Mouse (Mus musculus) natural killer cell, adult 2 months (primary cell): ENCODE measurements around the gene 3110040M04Rik.
A peak's percentile ranks its signal among the peaks of the same experiment; 100 is the strongest.
"Not testable (repeated sequence)": the region's sequence is repeated elsewhere in the genome, so short reads cannot be mapped to it uniquely, and the experiment has no call there.

Experiments used
- DNase-seq, 2 experiments: peaks; one replicate each; pipeline ENCODE4 v3.0.0; 2022; ENCODE audit warnings: low spot score in 2 of 2

3110040M04Rik gene

DNA sequence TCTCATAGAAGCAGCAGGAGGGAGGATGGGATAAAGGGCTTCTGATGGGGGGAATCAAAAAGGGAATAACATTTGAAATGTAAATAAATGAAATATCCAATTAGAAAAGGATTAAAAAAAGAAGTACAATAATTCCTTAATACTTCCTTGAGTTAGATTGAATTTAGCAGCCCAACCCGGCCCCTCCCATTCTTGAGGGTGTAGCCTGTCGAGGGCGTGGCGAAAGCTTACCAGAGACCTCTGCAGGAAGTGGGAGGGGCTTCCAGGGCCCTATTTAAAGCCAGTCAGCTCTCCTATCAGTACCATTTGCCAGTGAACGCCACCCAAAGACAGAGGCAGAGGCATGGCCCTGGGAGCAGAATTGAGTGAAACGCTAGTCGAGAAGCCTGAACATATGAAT is 11.8 kb upstream of the 3110040M04Rik start, which contains the start of gene Gm8947:
Gene Gm8947 (plus strand): TSS at position 302 of the 400 bp plus-strand sequence.
- DNase-seq, result not testable (repeated sequence)

DNA sequence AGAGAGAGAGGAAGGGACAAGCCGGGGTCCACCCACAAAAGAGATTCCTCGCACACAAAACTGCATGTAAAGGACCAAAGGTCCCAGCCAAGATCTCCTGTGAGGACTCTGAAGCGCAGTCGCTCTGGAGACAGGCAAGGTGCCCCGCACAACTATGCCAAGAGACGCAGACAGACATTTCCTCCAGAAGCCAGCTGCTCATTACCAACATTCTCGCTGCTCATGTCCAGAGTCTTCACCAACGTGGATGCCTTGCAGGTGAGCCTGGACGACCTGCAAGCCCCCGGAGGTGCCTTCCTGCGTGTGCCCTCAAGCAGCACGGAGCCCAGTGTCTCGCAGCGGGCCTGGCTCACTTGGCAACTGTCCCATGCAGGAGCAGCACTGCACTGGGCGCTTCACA is 11.2 kb upstream of the 3110040M04Rik start:
- DNase-seq, result not testable (repeated sequence)

DNA sequence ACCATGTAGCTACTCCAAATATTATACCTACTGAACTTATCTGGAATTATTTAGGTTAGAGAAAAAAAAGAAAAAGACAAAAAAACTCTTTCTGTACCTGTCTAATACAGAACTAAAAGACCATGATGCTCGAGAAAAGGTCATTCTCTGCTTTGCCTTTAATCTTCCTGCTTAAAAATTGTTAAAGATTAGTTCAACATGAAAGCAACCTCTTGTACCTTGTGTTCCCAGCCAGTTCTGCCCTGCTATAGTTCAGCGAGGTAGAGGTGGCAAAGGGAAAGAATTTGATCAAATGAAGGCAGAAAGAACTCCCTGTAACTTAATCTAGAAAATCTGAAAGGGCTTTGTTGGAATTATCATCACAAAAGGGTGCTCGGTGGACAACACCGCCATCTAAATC is 7.9 kb upstream of the 3110040M04Rik start:
- DNase-seq, result not testable (repeated sequence)

DNA sequence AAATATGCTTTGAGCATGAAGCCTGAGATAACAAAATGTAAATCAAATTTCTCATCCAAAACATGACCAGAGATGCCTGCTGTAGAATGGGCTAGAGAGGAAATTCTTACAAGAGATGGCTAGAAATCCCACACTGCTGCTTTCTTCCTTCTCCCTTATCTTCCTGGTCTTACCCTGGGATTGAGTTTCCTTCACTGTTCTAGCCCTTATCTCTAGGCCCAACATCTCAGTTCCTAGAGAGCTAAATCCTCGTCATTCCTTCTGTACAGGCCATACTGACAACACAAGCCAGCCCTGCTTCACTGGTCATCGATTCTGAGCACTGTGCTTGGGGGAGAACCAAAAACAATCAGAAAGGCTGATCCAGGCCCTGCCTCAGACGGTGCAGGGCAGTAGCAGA is 7.2 kb upstream of the 3110040M04Rik start:
- not testable (repeated sequence) for DNase-seq

DNA sequence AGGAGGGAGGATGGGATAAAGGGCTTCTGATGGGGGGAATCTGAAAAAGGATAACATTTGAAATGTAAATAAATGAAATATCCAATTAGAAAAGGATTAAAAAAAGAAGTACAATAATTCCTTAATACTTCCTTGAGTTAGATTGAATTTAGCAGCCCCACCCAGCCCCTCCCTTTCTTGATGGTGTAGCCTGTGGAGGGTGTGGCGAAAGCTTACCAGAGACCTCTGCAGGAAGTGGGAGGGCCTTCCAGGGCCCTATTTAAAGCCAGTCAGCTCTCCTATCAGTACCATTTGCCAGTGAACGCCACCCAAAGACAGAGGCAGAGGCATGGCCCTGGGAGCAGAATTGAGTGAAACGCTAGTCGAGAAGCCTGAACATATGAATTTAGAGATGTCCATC is 5.8 kb upstream of the 3110040M04Rik start, which contains the start of gene Gm47995:
Gene Gm47995 (plus strand): TSS at position 329 of the 400 bp plus-strand sequence.
- not testable (repeated sequence) for DNase-seq

DNA sequence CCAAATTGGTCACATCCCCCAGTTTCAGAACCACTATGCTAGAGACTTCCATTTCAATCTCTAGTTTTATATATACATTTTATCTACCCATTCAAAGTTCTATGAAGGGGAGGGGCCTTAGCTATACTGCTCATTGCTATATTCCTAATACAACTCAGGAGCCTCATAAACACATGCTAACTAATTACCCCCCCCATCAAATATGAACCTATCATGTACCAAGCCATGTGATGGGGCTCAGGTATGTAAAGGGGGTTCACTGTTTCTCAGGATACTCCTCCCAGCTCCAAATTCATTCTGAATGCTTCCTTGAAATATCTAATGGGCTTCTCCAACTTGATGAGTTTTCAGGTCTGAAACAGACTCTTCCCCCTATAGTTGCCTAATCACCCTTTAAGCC is 3.3 kb upstream of the 3110040M04Rik start:
- not testable (repeated sequence) for DNase-seq

DNA sequence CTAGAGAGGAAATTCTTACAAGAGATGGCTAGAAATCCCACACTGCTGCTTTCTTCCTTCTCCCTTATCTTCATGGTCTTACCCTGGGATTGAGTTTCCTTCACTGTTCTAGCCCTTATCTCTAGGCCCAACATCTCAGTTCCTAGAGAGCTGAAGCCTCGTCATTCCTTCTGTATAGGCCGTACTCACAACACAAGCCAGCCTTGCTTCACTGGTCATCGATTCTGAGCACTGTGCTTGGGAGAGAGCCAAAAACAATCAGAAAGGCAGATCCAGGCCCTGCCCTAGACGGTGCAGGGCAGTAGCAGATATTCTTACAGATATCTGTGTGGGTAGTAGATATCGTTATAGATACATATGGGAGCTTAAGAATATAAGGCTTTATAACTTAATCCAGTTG is 1.1 kb upstream of the 3110040M04Rik start:
- DNase-seq, result not testable (repeated sequence)

DNA sequence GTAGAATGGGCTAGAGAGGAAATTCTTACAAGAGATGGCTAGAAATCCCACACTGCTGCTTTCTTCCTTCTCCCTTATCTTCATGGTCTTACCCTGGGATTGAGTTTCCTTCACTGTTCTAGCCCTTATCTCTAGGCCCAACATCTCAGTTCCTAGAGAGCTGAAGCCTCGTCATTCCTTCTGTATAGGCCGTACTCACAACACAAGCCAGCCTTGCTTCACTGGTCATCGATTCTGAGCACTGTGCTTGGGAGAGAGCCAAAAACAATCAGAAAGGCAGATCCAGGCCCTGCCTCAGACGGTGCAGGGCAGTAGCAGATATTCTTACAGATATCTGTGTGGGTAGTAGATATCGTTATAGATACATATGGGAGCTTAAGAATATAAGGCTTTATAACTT is 4.6 kb downstream of the 3110040M04Rik start:
- not testable (repeated sequence) for DNase-seq

DNA sequence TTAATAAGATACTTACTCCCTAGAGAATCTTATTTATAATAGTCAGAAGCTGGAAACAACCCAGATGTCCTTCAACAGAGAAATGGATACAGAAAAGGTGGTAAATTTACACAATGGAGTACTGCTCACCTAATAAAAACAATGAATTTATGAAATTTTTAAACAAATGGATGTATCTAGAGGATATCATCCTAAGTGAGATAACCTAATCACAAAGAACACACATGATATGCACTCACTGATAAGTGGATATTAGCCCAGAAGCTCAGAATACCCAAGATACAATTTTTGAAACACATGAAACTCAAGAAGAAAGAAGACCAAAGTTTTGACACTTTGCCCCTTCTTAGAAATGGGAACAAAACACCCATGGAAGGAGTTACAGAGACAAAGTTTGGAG is 5.0 kb downstream of the 3110040M04Rik start:
- DNase-seq, result not testable (repeated sequence)

DNA sequence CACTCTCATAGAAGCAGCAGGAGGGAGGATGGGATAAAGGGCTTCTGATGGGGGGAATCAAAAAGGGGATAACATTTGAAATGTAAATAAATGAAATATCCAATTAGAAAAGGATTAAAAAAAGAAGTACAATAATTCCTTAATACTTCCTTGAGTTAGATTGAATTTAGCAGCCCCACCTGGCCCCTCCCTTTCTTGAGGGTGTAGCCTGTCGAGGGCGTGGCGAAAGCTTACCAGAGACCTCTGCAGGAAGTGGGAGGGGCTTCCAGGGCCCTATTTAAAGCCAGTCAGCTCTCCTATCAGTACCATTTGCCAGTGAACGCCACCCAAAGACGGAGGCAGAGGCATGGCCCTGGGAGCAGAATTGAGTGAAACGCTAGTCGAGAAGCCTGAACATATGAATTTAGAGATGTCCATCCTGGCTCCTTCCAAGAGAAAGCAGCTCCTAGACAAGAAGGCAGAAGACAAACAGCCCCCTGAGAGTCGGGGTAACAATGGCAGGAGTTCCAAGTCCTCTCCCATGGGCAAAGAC is 6.0 kb downstream of the 3110040M04Rik start, which contains the start of gene Gm47996:
Gene Gm47996 (plus strand): TSS at position 308 of the 532 bp plus-strand sequence.
- peak; percentile 13 to 24 for DNase-seq

DNA sequence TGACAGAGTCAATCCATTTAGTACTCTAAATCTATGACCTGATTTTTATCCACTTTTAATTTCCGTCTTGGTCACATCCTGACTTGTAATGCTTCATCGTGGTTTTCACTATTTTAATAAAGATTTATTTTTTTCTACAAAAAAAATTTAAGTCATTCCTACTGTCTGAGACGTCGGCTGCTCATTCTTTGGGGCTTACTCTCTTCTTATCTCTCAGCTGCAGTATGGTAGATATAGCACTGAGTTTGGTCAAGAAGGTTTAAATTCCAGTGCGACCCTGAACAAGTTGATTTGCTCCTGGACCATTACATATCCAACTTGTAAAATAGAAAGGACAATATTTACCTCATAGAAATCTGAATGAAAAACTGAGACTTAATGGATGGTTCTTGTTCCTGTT is 7.7 kb downstream of the 3110040M04Rik start:
- DNase-seq, result not testable (repeated sequence)

DNA sequence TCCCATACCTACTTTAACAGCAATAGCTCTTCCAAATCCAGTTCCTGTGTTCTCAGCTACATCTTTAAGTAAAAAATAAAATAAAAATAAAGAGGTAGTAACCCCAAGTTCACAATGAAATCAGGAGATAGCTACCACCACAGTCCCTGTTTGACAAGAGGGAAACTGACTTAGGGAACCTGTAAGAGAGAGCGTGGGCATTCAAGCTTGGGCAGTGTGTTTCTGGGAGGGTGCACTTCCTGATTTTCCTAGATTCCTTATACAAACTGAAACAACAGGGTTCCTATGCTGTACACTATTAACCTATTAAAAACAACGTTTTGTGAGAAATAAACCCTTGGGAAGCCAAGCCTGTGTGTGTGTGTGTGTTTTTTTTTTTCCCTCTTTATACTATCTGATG is 10.9 kb downstream of the 3110040M04Rik start:
- DNase-seq, result no peak

DNA sequence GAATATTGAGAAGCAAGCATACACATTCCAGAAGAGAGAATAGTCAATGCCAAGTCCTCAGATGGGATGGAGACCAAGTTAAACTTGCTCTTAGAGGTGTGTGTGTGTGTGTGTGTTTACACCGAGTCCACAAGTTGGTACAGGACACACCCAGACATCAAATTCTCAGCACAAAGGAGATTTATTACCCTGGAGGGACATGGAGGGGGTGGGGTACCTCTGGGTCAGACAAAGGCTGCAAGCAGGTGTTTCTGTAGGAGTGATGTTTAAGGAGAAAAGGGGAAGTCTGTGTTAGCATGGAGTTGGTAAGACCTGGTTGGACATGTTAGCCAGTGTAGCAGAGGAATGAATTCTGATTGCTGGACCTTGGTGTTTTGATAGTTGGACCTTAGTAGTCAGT is 12.1 kb downstream of the 3110040M04Rik start:
- DNase-seq, result no peak

DNA sequence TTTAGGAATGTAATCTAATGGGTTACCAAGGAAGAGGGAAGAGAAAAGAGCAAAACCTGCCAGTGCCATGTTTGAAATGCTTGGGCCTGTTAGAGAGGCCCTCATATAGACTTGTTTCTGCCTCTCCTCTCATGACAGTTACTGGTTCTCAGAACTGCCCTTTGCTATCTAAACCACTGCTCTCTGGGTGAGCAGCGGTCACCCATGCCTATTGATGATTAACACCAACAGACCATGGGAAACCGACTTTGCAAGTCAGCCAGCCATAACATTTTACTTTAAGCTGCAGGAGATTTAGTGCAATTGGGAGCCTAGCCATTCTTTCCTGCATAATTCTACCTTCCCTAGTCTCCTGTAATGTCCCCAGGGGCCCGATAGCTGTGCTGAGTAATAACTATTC is 12.5 kb downstream of the 3110040M04Rik start:
- no peak for DNase-seq

DNA sequence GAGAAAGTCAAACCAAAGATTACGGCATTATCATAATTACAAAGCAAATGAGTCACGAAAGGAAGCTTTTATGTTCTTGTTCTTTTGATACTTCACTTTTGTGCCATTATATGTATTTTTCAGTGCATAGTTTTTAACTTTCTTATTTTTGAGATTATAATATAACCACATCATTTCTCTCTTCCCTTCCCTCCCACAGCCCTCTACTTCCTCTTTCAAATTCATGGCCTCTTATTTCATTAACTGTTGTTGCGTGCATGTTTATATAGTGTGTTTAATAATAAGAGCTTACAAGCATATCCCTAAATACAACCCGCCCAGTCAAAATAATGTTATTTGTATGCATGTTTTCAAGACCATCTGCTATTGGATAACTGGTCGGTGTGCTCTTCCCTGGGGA is 15.1 kb downstream of the 3110040M04Rik start:
- DNase-seq, result no peak

DNA sequence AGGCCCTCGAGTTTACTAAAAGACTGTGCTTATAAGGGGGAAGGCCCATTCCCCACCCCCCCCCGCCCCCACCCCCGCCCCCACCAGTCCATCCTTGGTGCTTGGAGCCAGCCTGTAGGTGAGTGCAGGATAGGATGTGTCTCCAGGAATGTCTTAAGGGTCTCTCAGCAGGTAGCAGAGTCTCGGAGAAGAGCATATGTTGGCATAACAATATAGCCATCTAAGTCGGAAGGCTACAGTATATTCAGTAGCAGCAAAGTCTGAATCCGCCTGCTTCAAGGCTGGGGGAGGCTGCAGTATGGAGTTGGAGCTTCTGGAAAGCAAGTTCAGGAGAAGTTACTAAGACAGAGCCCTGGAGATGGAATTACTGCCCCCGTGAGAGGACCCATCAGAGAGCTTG is 16.2 kb downstream of the 3110040M04Rik start:
- DNase-seq, result no peak

DNA sequence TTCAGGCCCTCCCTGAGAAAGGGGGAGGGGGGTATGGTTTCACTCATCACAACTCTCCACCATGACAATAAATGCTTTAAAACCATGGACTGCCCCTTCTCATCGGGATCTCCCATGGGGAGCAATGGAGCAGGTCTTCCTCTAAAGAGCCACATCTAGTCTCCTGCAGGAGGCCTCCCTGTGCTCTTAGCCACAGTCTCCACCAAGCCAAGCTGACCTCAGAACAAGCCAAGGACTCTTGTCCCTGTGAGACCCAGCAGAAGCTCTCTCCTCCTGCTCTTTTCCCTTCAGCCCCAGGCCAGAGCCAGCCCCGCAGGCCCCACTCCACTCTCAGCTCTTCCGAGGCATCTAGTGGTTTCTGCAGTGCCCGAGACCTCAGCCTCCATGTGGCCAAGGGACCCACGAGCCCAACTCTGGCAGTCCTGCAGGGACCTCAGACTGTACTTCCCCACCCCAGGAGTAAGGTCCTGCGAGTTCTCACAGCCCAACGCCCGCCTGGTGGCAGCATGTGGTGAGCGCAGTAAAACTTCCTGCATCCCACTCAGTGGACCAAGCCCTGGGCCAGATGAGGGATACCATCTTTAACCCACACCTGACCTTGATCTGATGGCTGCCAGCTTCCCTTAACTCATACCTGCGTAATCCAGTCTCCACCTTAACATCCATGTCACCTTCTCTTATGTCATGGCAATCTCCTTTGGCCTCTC is 18.8 kb downstream of the 3110040M04Rik start:
- no peak for DNase-seq

DNA sequence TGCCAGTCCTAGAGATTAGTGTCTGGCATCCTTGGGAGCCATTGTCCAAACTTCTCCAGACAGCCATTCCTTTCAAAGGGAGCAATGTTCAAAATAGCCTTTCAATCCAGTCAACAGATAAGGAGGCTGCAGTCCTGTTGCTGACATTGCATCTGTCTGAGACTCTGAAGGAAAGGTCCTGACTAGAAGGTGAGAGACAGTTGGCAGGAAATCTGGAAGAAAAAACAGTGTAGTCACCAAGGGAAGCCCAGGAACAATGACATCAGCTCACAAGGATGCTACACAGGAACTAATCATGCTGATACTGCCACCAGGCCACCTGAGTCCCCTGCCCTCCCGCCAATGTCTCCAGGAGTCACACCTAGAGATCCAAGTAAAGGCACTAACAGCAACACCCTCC is 19.5 kb downstream of the 3110040M04Rik start:
- no peak for DNase-seq

DNA sequence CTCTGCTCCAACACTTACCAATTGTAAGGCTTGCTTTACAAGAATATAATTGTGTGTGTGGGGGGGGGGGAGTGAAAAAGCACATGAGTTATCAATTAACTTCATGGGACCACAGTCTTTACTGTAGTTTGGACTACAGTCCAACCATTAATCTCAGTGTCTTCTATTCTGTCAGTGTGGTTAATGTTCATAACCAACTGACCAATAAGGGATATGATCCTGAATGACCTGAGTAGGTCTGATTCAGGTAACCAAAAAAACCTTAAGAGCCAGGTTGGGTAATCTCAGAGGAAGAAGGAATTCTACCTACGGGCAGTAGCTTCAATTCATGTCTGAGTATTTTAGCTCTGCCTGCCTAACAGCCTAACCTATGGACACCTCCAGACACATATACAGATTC is 20.6 kb downstream of the 3110040M04Rik start:
- no peak for DNase-seq

DNA sequence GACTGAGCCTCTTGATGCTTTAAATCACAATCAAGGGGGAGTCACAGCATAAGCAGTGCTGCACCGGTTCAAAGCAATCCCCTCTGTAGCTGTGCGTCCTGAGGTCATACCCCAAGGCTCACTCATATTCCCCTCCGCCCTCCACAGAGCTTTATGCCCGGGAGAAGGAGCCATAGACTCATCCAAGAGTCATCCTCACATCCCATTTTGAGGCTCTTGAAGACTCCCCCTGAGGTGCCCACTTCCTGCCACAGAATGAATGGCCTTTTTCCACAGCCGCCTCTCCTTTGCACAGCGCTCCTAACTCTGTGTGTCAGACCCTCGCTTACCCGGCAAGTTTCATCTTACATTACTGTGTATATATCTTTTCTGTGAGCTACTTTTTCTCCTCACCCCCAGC is 23.6 kb downstream of the 3110040M04Rik start:
- no peak for DNase-seq

DNA sequence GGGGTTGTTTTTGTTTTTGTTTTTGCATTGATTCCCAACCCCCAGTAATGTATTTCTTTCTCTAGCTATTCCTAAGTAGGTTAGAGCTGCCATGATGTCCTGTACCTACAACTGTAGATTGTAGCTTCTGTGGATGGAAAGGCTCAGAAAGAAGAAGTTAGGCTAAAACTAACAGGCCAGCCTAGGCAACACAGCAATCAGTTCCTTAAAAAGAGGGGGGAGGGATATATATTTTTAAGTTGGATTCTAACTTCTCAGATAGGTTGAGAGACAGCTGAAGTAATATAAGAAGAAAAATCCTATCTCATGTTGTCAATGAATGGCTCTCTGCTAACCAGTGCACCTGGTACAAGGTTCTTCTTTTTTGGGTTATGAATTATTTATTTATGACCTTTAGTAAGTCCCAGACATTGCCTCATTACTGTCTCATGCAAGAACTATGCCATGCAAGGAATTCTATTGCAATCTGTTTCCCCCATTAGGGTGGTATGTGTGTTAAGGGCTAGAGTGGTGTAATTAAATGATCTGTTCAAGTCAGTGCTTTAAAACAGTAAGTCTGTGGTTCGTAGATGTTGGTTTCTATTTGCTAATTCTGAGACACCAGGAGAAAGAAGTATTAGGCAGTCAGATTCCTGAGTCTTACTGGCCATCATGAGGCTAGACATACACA is 24.5 kb downstream of the 3110040M04Rik start:
- no peak for DNase-seq

DNA sequence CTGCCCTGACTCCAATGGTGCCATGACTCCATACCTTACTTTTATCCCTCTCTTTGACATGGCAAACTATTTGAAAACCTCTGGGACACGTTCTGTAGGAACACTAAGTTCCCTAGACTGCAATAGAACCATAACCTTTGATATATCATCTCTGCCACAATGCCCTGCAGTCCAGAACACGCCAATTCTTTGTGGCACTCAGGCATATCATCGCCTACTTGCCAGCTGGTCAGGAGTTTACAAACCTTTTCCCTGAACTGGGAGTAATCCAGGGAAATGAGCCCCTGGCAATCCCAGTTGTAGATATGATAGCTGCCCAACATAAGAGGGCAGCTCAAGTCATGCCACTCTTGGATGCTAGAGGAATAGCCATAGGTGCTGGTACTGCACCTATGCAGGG is 28.4 kb downstream of the 3110040M04Rik start:
- DNase-seq, result no peak

DNA sequence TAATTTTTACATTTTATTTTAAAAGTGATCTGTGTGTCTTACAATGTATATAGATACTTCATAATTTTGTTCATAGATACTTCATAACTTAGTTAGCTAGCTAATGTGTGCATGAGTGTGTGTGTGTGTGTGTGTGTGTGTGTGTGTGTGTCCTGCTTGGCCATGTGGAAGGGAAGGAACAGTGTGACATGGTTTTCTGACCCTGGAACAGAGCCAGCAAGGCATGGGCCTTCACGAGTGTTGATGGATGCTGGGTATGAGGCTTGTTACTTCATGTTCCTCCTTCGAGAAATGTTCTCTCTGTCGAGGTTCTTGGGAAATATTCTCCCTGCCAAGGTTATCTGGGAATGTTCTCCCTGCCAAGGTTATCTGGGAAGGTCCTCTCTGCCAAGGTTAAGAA is 29.8 kb downstream of the 3110040M04Rik start:
- DNase-seq, result no peak
